Mouse (Mus musculus) C2C12 (cell line): ENCODE measurements around the gene Mob3b. TPM values are rescaled to one million over a fixed set of nuclear protein-coding genes. Genes with fewer than 3 reads are reported as not detected.
A peak's percentile ranks its signal among the peaks of the same experiment; 100 is the strongest.

Experiments used
- H3K27me3 ChIP-seq: one replicate; pipeline ENCODE4 v1.6.1; 2011; ENCODE audit not compliant: control insufficient read depth, insufficient read depth, insufficient read length
- H3K36me3 ChIP-seq: one replicate; pipeline ENCODE4 v1.6.1; 2011; ENCODE audit not compliant: control insufficient read depth, insufficient read depth
- H3K4me3 ChIP-seq: one replicate; pipeline ENCODE4 v1.5.1; 2011; ENCODE audit warnings: mild to moderate bottlenecking, control low read depth; ENCODE audit not compliant: poor library complexity, insufficient read depth, severe bottlenecking
- H3K79me2 ChIP-seq: one replicate; pipeline ENCODE4 v1.6.1; 2011; ENCODE audit not compliant: control insufficient read depth, insufficient read depth
- H3K79me3 ChIP-seq: one replicate; pipeline ENCODE4 v1.6.1; 2011; ENCODE audit warnings: low read depth, control low read depth
- H3ac ChIP-seq: one replicate; pipeline ENCODE3; 2011; ENCODE audit warnings: low read depth; ENCODE audit not compliant: control insufficient read depth, insufficient read length
- CEBPB ChIP-seq: IDR thresholded peaks from one replicate; pipeline ENCODE4 v1.6.1; 2011; ENCODE audit warnings: low read depth, mild to moderate bottlenecking, control low read depth, moderate library complexity
- CTCF ChIP-seq: IDR thresholded peaks from one replicate; pipeline ENCODE4 v1.5.1; 2011; ENCODE audit not compliant: control insufficient read depth, insufficient read depth, insufficient read length
- FOSL1 ChIP-seq: IDR thresholded peaks from one replicate; pipeline ENCODE4 v1.8.0; 2011; ENCODE audit warnings: mild to moderate bottlenecking, low read length; ENCODE audit not compliant: poor library complexity, insufficient read depth, severe bottlenecking
- MAX ChIP-seq: IDR thresholded peaks from one replicate; pipeline ENCODE4 v1.6.1; 2011; ENCODE audit warnings: mild to moderate bottlenecking, control low read depth
- MYOD1 ChIP-seq: IDR thresholded peaks from one replicate; pipeline ENCODE4 v1.6.1; 2011; ENCODE audit warnings: low read depth; ENCODE audit not compliant: control insufficient read depth, insufficient read length
- MYOG ChIP-seq: IDR thresholded peaks from one replicate; pipeline ENCODE4 v1.6.1; 2011; ENCODE audit not compliant: control insufficient read depth, insufficient read length; ENCODE audit errors: extremely low read depth
- USF1 ChIP-seq: IDR thresholded peaks from one replicate; pipeline ENCODE4 v1.6.1; 2011; ENCODE audit warnings: low read depth, mild to moderate bottlenecking, control low read depth, moderate library complexity
- long read RNA-seq, 2 experiments: library from polyadenylated mRNA; unstranded; transcript quantifications; one replicate each; pipeline ENCODE4 v2.0.0; 2019 to 2020
- polyA plus RNA-seq: library from polyadenylated mRNA; unstranded; fragments of >200 nt; fragmentation: generic; extraction: Trizol; gene quantifications from one replicate; pipeline ENCODE4 v1.2.1, GENCODE M21; 2012; ENCODE audit warnings: missing spikeins

Mob3b gene
- polyA plus RNA-seq: 0.18 TPM
- long read RNA-seq, experiment 1: 0 reads
- long read RNA-seq, experiment 2, partial matches to known transcripts: 0 of 1 reads
- long read RNA-seq, experiment 2, other reads (novel, unspliced or antisense): 1 of 1 reads

- TF ChIP-seq CTCF (peak; percentile 76), MYOD1 (no peak)
- Histone ChIP-seq H3K36me3 (no peaks in the 10 kb centered on the region), H3K79me2 (no peaks in the 10 kb centered on the region), H3K79me3 (no peaks in the 10 kb centered on the region), H3ac (peak within 1 kb of the TSS; percentile 60), H3K27me3 (no peaks in the 10 kb centered on the region), H3K4me3 (peak within 1 kb of the TSS; percentile 23)
Observed at GRCm38 (mm10) chr4:35156751-35157611, at the start of gene Mob3b. TSS of gene Mob3b (minus strand) at chr4:35157484.

- TF ChIP-seq MYOG: no peak
- no peak for TF ChIP-seq FOSL1
- no peak for TF ChIP-seq MAX
- no peak for TF ChIP-seq USF1
- Histone ChIP-seq H3K36me3 (peaks cover 32% of the 10 kb centered on the region), H3K79me2 (no peaks in the 10 kb centered on the region), H3K4me3 (no peak overlapping the region), H3K27me3 (no peaks in the 10 kb centered on the region), H3K79me3 (no peaks in the 10 kb centered on the region), H3ac (no peak overlapping the region)
Observed at GRCm38 (mm10) chr4:35204659-35205058, 47.4 kb upstream of the Mob3b start.

GRCm38 (mm10) chr4:35203724-35204123 is 46.4 kb upstream of the Mob3b start:
- Histone ChIP-seq H3K36me3 (peaks cover 36% of the 10 kb centered on the region), H3K4me3 (no peak overlapping the region)
- TF ChIP-seq MAX (no peak), MYOG (no peak), USF1 (no peak), CEBPB (no peak), CTCF (no peak), FOSL1 (no peak), MYOD1 (no peak)

GRCm38 (mm10) chr4:35201700-35202099 is 44.4 kb upstream of the Mob3b start:
- no peaks in the 10 kb centered on the region for H3K79me3 ChIP-seq
- H3K27me3 ChIP-seq: no peaks in the 10 kb centered on the region
- TF ChIP-seq CEBPB: no peak
- no peak for TF ChIP-seq MYOD1
- TF ChIP-seq FOSL1: no peak
- no peak for TF ChIP-seq USF1
- no peak for TF ChIP-seq CTCF
- TF ChIP-seq MYOG: no peak
- TF ChIP-seq MAX: no peak
- no peak overlapping the region for H3K4me3 ChIP-seq
- peaks cover 40% of the 10 kb centered on the region for H3K36me3 ChIP-seq
- no peaks in the 10 kb centered on the region for H3K79me2 ChIP-seq
- no peak overlapping the region for H3ac ChIP-seq

More at GRCm38 (mm10) chr4:35203724-35204123, 46.4 kb upstream of the Mob3b start:
- Histone ChIP-seq H3K79me2 (no peaks in the 10 kb centered on the region), H3K79me3 (no peaks in the 10 kb centered on the region), H3ac (no peak overlapping the region), H3K27me3 (no peaks in the 10 kb centered on the region)

GRCm38 (mm10) chr4:35192725-35193124 is 35.4 kb upstream of the Mob3b start:
- no peaks in the 10 kb centered on the region for H3K27me3 ChIP-seq
- H3K79me3 ChIP-seq: no peaks in the 10 kb centered on the region
- TF ChIP-seq FOSL1 (no peak), MYOD1 (no peak), MAX (no peak), CEBPB (no peak), MYOG (no peak), USF1 (no peak), CTCF (no peak)
- peaks cover 17% of the 10 kb centered on the region for H3K36me3 ChIP-seq
- H3K4me3 ChIP-seq: no peak overlapping the region
- H3K79me2 ChIP-seq: no peaks in the 10 kb centered on the region
- no peak overlapping the region for H3ac ChIP-seq

- Histone ChIP-seq H3K79me3 (no peaks in the 10 kb centered on the region), H3K79me2 (no peaks in the 10 kb centered on the region), H3ac (no peak overlapping the region), H3K36me3 (peaks cover 9% of the 10 kb centered on the region), H3K27me3 (no peaks in the 10 kb centered on the region), H3K4me3 (no peak overlapping the region)
- no peak for TF ChIP-seq CTCF
- TF ChIP-seq FOSL1: no peak
- TF ChIP-seq MYOD1: no peak
- TF ChIP-seq USF1: no peak
- TF ChIP-seq MAX: no peak
- no peak for TF ChIP-seq CEBPB
Observed at GRCm38 (mm10) chr4:35189794-35190193, 32.5 kb upstream of the Mob3b start.
